Mouse (Mus musculus): ENCODE measurements at regions not wholly inside any gene's neighbourhood (a gene's known extent, or its start where the extent isn't known, plus 50 kb on each side); places are given as distances from the start of the nearest gene placed in this dataset.

- TF ChIP-seq CTCF (IDR thresholded peaks at IDR 0.05; ENCODE audit: control insufficient read depth, insufficient read depth, low read length) (no peak), POLR2A (IDR thresholded peaks at IDR 0.05; ENCODE audit: borderline replicate concordance, control insufficient read depth, low read depth, low read length) (no peak)
These were observed 315.1 kb downstream of the Tex13c3 start for GRCm38 (mm10) chrX:19165891-19166644.
